In genomic region chr15:82022535-82023088, GRCm38 (mm10) we compare ENCODE assay signal across 19 mouse cellular contexts. TPM values are rescaled to one million over a fixed set of nuclear protein-coding genes. Genes with fewer than 3 reads are reported as not detected.
DNase-seq lines count a peak whose midpoint lies in the region; ATAC-seq and TF ChIP-seq lines count a peak whose summit lies in the region.
"Had no signal": no experiment of that assay in that cellular context is flagged by ENCODE, and none has a peak within 500 bp of the region (broad histone marks: within the 10 kb centered on the region; RNA-seq: fewer than 3 reads in every experiment).

No protein-coding gene starts in this region.

- no peak for DNase-seq in heart, adult 8-10 months (ENCODE audit: low spot score)
- no peak for DNase-seq in spleen, adult 2 months (ENCODE audit: low read depth in 1 of 2, low spot score in 2 of 2)
- no peak for DNase-seq in spleen, adult 18-20 months
- DNase-seq in adrenal gland, adult 2 months, result peak; percentile 84
- DNase-seq in thymus, postnatal 36 days, result peak; percentile 38 to 44
- DNase-seq in layer of hippocampus, adult 2 months (ENCODE audit: low spot score in 2 of 2), result no peak
- DNase-seq: cerebellum, adult 18-20 months had no signal

- no peak overlapping the region for H3K4me3 ChIP-seq in heart, embryonic 13.5 days
- no peak overlapping the region for H3K4me3 ChIP-seq in spleen, adult 2 months (ENCODE audit: extremely low read depth, insufficient read depth, insufficient read length)
- no peak overlapping the region for H3K4me3 ChIP-seq in layer of hippocampus, adult 2 months
- no peak overlapping the region for H3K4me3 ChIP-seq in hindbrain, embryonic 12.5 days
- H3K4me3 ChIP-seq: embryonic facial prominence, embryonic 10.5 days; limb, embryonic 10.5 days; liver, embryonic 15.5 days; neural tube, embryonic 15.5 days had no signal

- no peak for TF ChIP-seq CTCF in spleen, adult 2 months (IDR thresholded peaks at IDR 0.05; ENCODE audit: extremely low read depth, insufficient read depth, insufficient read length, insufficient replicate concordance)
- TF ChIP-seq CTCF in layer of hippocampus, adult 2 months (conservative IDR thresholded peaks at IDR 0.05), result no peak

- WGBS in heart, embryonic 13.5 days, result 70% methylated on average over 13 of the region's 13 CpGs
- WGBS in spleen, adult 2 months, result 38% methylated on average over 13 of the region's 13 CpGs
- 91% methylated on average over 13 of the region's 13 CpGs for WGBS in hindbrain, embryonic 12.5 days

- peaks cover 86% of the 10 kb centered on the region for H3K36me3 ChIP-seq in heart, embryonic 13.5 days
- peaks cover 6% of the 10 kb centered on the region for H3K36me3 ChIP-seq in spleen, adult 2 months (ENCODE audit: control insufficient read depth, insufficient read depth, low read length)
- peaks cover 71% of the 10 kb centered on the region for H3K36me3 ChIP-seq in hindbrain, embryonic 12.5 days

- no peaks in the 10 kb centered on the region for H3K27me3 ChIP-seq in heart, embryonic 13.5 days (replicated peaks)
- no peaks in the 10 kb centered on the region for H3K27me3 ChIP-seq in spleen, adult 2 months (ENCODE audit: control insufficient read depth, insufficient read depth, low read length)
- no peaks in the 10 kb centered on the region for H3K27me3 ChIP-seq in hindbrain, embryonic 12.5 days
- H3K27me3 ChIP-seq: liver, embryonic 15.5 days; neural tube, embryonic 15.5 days had no signal

- no peaks in the 10 kb centered on the region for H3K9me3 ChIP-seq in heart, embryonic 13.5 days
- H3K9me3 ChIP-seq in hindbrain, embryonic 12.5 days (replicated peaks), result no peaks in the 10 kb centered on the region
- H3K9me3 ChIP-seq: embryonic facial prominence, embryonic 10.5 days; limb, embryonic 10.5 days; liver, embryonic 15.5 days; neural tube, embryonic 15.5 days had no signal

- peaks cover 12% of the 10 kb centered on the region for H3K4me1 ChIP-seq in heart, embryonic 13.5 days
- H3K4me1 ChIP-seq in spleen, adult 2 months (ENCODE audit: control insufficient read depth, insufficient read depth, insufficient read length), result peaks cover 4% of the 10 kb centered on the region; the same call in 1 of the 2 replicates
- no peaks in the 10 kb centered on the region for H3K4me1 ChIP-seq in hindbrain, embryonic 12.5 days
- H3K4me1 ChIP-seq: embryonic facial prominence, embryonic 10.5 days; limb, embryonic 10.5 days had no signal

- H3K27ac ChIP-seq in heart, embryonic 13.5 days (replicated peaks), result 0 out of 2 replicates have a peak overlapping the region, but pooled peaks have one; percentile 9
- H3K27ac ChIP-seq in spleen, adult 2 months (ENCODE audit: insufficient read depth, low read length), result peak overlapping the region; percentile 10
- H3K27ac ChIP-seq in layer of hippocampus, adult 2 months, result no peak overlapping the region
- no peak overlapping the region for H3K27ac ChIP-seq in hindbrain, embryonic 12.5 days
- H3K27ac ChIP-seq: embryonic facial prominence, embryonic 10.5 days; kidney, postnatal 0 days; limb, embryonic 10.5 days; liver, embryonic 15.5 days; neural tube, embryonic 15.5 days had no signal

- H3K9ac ChIP-seq in heart, embryonic 13.5 days, result no peak overlapping the region; the same call in 1 of the 2 replicates
- no peak overlapping the region for H3K9ac ChIP-seq in hindbrain, embryonic 12.5 days
- H3K9ac ChIP-seq: liver, embryonic 15.5 days; neural tube, embryonic 15.5 days had no signal

- H3K4me2 ChIP-seq in heart, embryonic 13.5 days, result no peak overlapping the region
- no peak overlapping the region for H3K4me2 ChIP-seq in hindbrain, embryonic 12.5 days (replicated peaks)
- H3K4me2 ChIP-seq: liver, embryonic 15.5 days; neural tube, embryonic 15.5 days had no signal

- no peak for ATAC-seq in heart, embryonic 13.5 days (ENCODE audit: extremely low read depth, insufficient number of reproducible peaks, low FRiP score, low TSS enrichment)
- ATAC-seq in hindbrain, embryonic 12.5 days (ENCODE audit: low FRiP score), result no peak

- TF ChIP-seq POLR2A in spleen, adult 2 months (IDR thresholded peaks at IDR 0.05; ENCODE audit: low read depth, low read length), result no peak

RNA-seq across cellular contexts. Expression of gene Desi1, which starts 11.1 kb away (rescaled TPM):
- 19.1 and 20.0 TPM in 2 replicates for polyA plus RNA-seq in heart, embryonic 13.5 days (2015; fragmentation: Nextera tagmentation; extraction: Ambion mirVana)
- total RNA-seq in heart, adult 8-10 months (2022), result 10 to 100 TPM; 19.5 to 33.9 (median 28.2) TPM
- polyA plus RNA-seq in spleen, adult 2 months (2012; rRNA removed), result 15.4 and 18.1 TPM in 2 replicates
- total RNA-seq in adrenal gland, adult 2 months (2021), result 100 to 1,000 TPM in 1 of 2 experiments, 10 to 100 TPM in 1; 56.0 to 149 TPM
- polyA plus RNA-seq in adrenal gland, adult 2 months (2012; rRNA removed), result 100.0 and 101 TPM in 2 replicates
- total RNA-seq in layer of hippocampus, adult 2 months (2021), result 100 to 1,000 TPM in 1 of 2 experiments, 10 to 100 TPM in 1; 93.9 to 106 TPM
- 41.4 and 42.3 TPM in 2 replicates for polyA plus RNA-seq in hindbrain, embryonic 12.5 days (2016; fragmentation: Nextera tagmentation; extraction: Ambion mirVana)

RNA-seq across cellular contexts. Expression of gene Snu13, which starts 24.8 kb away (rescaled TPM):
- polyA plus RNA-seq in heart, embryonic 13.5 days (2015; fragmentation: Nextera tagmentation; extraction: Ambion mirVana), result 167 and 192 TPM in 2 replicates
- total RNA-seq in heart, adult 8-10 months (2022), result 10 to 100 TPM; 43.0 to 55.5 (median 51.3) TPM
- 34.5 and 37.5 TPM in 2 replicates for polyA plus RNA-seq in spleen, adult 2 months (2012; rRNA removed)
- total RNA-seq in adrenal gland, adult 2 months (2021), result 10 to 100 TPM; 84.9 to 91.7 TPM
- polyA plus RNA-seq in adrenal gland, adult 2 months (2012; rRNA removed), result 61.5 and 68.6 TPM in 2 replicates
- 100 to 1,000 TPM; 105 to 111 TPM for total RNA-seq in layer of hippocampus, adult 2 months (2021)
- 169 and 192 TPM in 2 replicates for polyA plus RNA-seq in hindbrain, embryonic 12.5 days (2016; fragmentation: Nextera tagmentation; extraction: Ambion mirVana)

RNA-seq across cellular contexts. Expression of gene Xrcc6, which starts 35.0 kb away (rescaled TPM):
- 71.3 and 72.9 TPM in 2 replicates for polyA plus RNA-seq in heart, embryonic 13.5 days (2015; fragmentation: Nextera tagmentation; extraction: Ambion mirVana)
- total RNA-seq in heart, adult 8-10 months (2022), result 10 to 100 TPM; 20.9 to 28.1 (median 26.8) TPM
- 11.8 TPM in 2 replicates for polyA plus RNA-seq in spleen, adult 2 months (2012; rRNA removed)
- 10 to 100 TPM; 73.2 to 87.0 TPM for total RNA-seq in adrenal gland, adult 2 months (2021)
- 23.8 and 27.6 TPM in 2 replicates for polyA plus RNA-seq in adrenal gland, adult 2 months (2012; rRNA removed)
- total RNA-seq in layer of hippocampus, adult 2 months (2021), result 10 to 100 TPM; 20.6 to 26.3 TPM
- 58.4 and 62.3 TPM in 2 replicates for polyA plus RNA-seq in hindbrain, embryonic 12.5 days (2016; fragmentation: Nextera tagmentation; extraction: Ambion mirVana)

RNA-seq across cellular contexts. Expression of gene 4930407I10Rik, which starts 36.3 kb away (rescaled TPM):
- polyA plus RNA-seq in heart, embryonic 13.5 days (2015; fragmentation: Nextera tagmentation; extraction: Ambion mirVana), result not detected in 2 replicates
- not detected for total RNA-seq in heart, adult 8-10 months (2022)
- polyA plus RNA-seq in spleen, adult 2 months (2012; rRNA removed), result not detected in 2 replicates
- not detected for total RNA-seq in adrenal gland, adult 2 months (2021)
- polyA plus RNA-seq in adrenal gland, adult 2 months (2012; rRNA removed), result not detected in 2 replicates
- total RNA-seq in layer of hippocampus, adult 2 months (2021), result not detected
- polyA plus RNA-seq in hindbrain, embryonic 12.5 days (2016; fragmentation: Nextera tagmentation; extraction: Ambion mirVana), result not detected in 2 replicates
- total RNA-seq: layer of hippocampus, postnatal 25 days; megakaryocyte progenitor cell, adult 5-6 weeks; monocyte, adult 5-6 weeks had no signal
- polyA plus RNA-seq: embryonic facial prominence, embryonic 10.5 days; heart, embryonic 14.5 days; kidney, postnatal 0 days; limb, embryonic 10.5 days; liver, embryonic 15.5 days; neural tube, embryonic 15.5 days; stomach, embryonic 14.5 days had no signal

RNA-seq across cellular contexts. Expression of gene 1700029P11Rik, which starts 42.3 kb away (rescaled TPM):
- polyA plus RNA-seq in heart, embryonic 13.5 days (2015; fragmentation: Nextera tagmentation; extraction: Ambion mirVana), result not detected in 2 replicates
- total RNA-seq in heart, adult 8-10 months (2022), result not detected
- polyA plus RNA-seq in spleen, adult 2 months (2012; rRNA removed), result not detected in 2 replicates
- not detected for total RNA-seq in adrenal gland, adult 2 months (2021)
- not detected in 2 replicates for polyA plus RNA-seq in adrenal gland, adult 2 months (2012; rRNA removed)
- total RNA-seq in layer of hippocampus, adult 2 months (2021), result not detected
- not detected in 2 replicates for polyA plus RNA-seq in hindbrain, embryonic 12.5 days (2016; fragmentation: Nextera tagmentation; extraction: Ambion mirVana)
- total RNA-seq: layer of hippocampus, postnatal 25 days; megakaryocyte progenitor cell, adult 5-6 weeks; monocyte, adult 5-6 weeks had no signal
- polyA plus RNA-seq: embryonic facial prominence, embryonic 10.5 days; heart, embryonic 14.5 days; kidney, postnatal 0 days; limb, embryonic 10.5 days; liver, embryonic 15.5 days; neural tube, embryonic 15.5 days; stomach, embryonic 14.5 days had no signal

Comparison
In these comparisons a context has a peak if more than half of its experiments do, and no peak if none do; other contexts are left out.
1. H3K27ac ChIP-seq: peak in heart, embryonic 13.5 days (single experiment) and spleen, adult 2 months (single experiment); none in layer of hippocampus, adult 2 months (single experiment) and hindbrain, embryonic 12.5 days (single experiment).
2. DNase-seq: peak in adrenal gland, adult 2 months (single experiment) and thymus, postnatal 36 days (2 of 2); none in heart, adult 8-10 months (single experiment), spleen, adult 2 months (0 of 2), spleen, adult 18-20 months (0 of 2) and layer of hippocampus, adult 2 months (0 of 2).